Mouse (Mus musculus): ENCODE results near the gene Utf1.

Gene Utf1

GRCm38 (mm10) chr7:139971436-139971835 lies 27.8 kb downstream of the Utf1 start:
- DNase-seq (ENCODE audit: low spot score in 2 of 2): peak; percentile 33 to 48

GRCm38 (mm10) chr7:139972923-139973331 lies 29.3 kb downstream of the Utf1 start:
- DNase-seq (ENCODE audit: low spot score in 2 of 2): no peak

GRCm38 (mm10) chr7:139974307-139974706 lies 30.7 kb downstream of the Utf1 start:
- DNase-seq (ENCODE audit: low spot score in 2 of 2): no peak

GRCm38 (mm10) chr7:139975471-139975870 lies 31.9 kb downstream of the Utf1 start:
- DNase-seq (ENCODE audit: low spot score in 2 of 2): no peak

- peak; percentile 81 to 84 for DNase-seq (ENCODE audit: low spot score in 2 of 2)
Measured at GRCm38 (mm10) chr7:139978278-139978892, 34.8 kb downstream of the Utf1 start, which contains the start of gene 6430531B16Rik. Gene 6430531B16Rik, minus strand, starts transcription at chr7:139978755.

- DNase-seq (ENCODE audit: low spot score in 2 of 2): no peak
Measured at GRCm38 (mm10) chr7:139979011-139979719, 35.6 kb downstream of the Utf1 start.

GRCm38 (mm10) chr7:139980778-139981177 lies 37.2 kb downstream of the Utf1 start:
- no peak for DNase-seq (ENCODE audit: low spot score in 2 of 2)

- DNase-seq (ENCODE audit: low spot score in 2 of 2): no peak
Measured at GRCm38 (mm10) chr7:139982058-139982457, 38.5 kb downstream of the Utf1 start.

- no peak for DNase-seq (ENCODE audit: low spot score in 2 of 2)
Measured at GRCm38 (mm10) chr7:139984505-139984904, 40.9 kb downstream of the Utf1 start.

GRCm38 (mm10) chr7:139988272-139988671 lies 44.7 kb downstream of the Utf1 start:
- no peak for DNase-seq (ENCODE audit: low spot score in 2 of 2)

GRCm38 (mm10) chr7:139990864-139991394 lies 47.3 kb downstream of the Utf1 start:
- DNase-seq (ENCODE audit: low spot score in 2 of 2): no peak

GRCm38 (mm10) chr7:139992406-139992805 lies 48.8 kb downstream of the Utf1 start, which contains the start of gene Adam8:
Gene Adam8, minus strand, starts transcription at chr7:139992562.
- no peak for DNase-seq (ENCODE audit: low spot score in 2 of 2)

- no peak for DNase-seq (ENCODE audit: low spot score in 2 of 2)
Measured at GRCm38 (mm10) chr7:139993532-139993931, 49.9 kb downstream of the Utf1 start.

GRCm38 (mm10) chr7:139994202-139994601 lies 50.6 kb downstream of the Utf1 start:
- DNase-seq (ENCODE audit: low spot score in 2 of 2): no peak

- DNase-seq (ENCODE audit: low spot score in 2 of 2): peak; percentile 48 to 58
Measured at GRCm38 (mm10) chr7:139994676-139995075, 51.1 kb downstream of the Utf1 start.

Data from urinary bladder, postnatal 36 days (tissue).